10 mouse cellular contexts compared by ENCODE assay signal in the genomic region with DNA sequence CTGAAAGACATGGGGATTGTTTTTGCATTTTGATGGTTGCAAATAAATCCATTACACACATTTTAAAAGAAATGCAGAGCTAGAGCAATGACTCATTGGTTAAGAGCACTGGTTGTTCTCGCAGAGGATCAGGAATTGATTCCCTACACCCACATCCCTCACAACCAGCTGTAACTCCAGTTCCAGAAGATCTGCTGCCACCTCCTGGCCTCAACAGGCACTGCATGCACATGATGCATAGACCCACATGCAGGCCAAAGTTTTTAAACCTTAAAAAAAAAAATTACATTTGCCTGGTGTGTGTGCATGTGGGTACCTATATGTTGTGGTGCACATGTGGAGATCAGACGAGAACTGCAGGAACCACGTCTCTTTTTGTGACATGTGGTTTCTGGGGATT. TPM values are rescaled to one million over a fixed set of nuclear protein-coding genes. Genes with fewer than 3 reads are reported as not detected.
DNase-seq lines count a peak whose midpoint lies in the region; ATAC-seq and TF ChIP-seq lines count a peak whose summit lies in the region.
"Had no signal": no experiment of that assay in that cellular context is flagged by ENCODE, and none has a peak within 500 bp of the region (broad histone marks: within the 10 kb centered on the region; RNA-seq: fewer than 3 reads in every experiment).

No protein-coding gene starts in this region.

- no peaks in the 10 kb centered on the region for H3K36me3 ChIP-seq in liver, embryonic 13.5 days
- no peaks in the 10 kb centered on the region for H3K36me3 ChIP-seq in spleen, adult 2 months (ENCODE audit: control insufficient read depth, insufficient read depth, low read length)
- H3K36me3 ChIP-seq: embryonic facial prominence, embryonic 12.5 days; limb, embryonic 12.5 days had no signal

- DNase-seq in gastrocnemius, postnatal 10 days, result peak; percentile 34
- DNase-seq in gastrocnemius, postnatal 36 days, result no peak
- peak; percentile 10 for DNase-seq in ovary, postnatal 14 days (ENCODE audit: low spot score)
- DNase-seq in ovary, postnatal 10 days (ENCODE audit: low spot score), result no peak
- DNase-seq in c-Kit-positive CD71-positive TER-119-negative erythroid progenitor cells, embryonic 14.5 days (ENCODE audit: low read depth), result peak; percentile 30
- DNase-seq in liver, embryonic 13.5 days, result peak; percentile 38
- peak; percentile 7 to 28 for DNase-seq in spleen, adult 2 months (ENCODE audit: low read depth in 1 of 2, low spot score in 2 of 2)
- no peak for DNase-seq in heart, postnatal 36 days

- no peak overlapping the region for H3K9ac ChIP-seq in liver, embryonic 13.5 days
- H3K9ac ChIP-seq: embryonic facial prominence, embryonic 12.5 days; limb, embryonic 12.5 days had no signal

- no peak overlapping the region for H3K4me3 ChIP-seq in liver, embryonic 13.5 days (replicated peaks)
- H3K4me3 ChIP-seq in spleen, adult 2 months (ENCODE audit: extremely low read depth, insufficient read depth, insufficient read length), result no peak overlapping the region
- H3K4me3 ChIP-seq: embryonic facial prominence, embryonic 12.5 days; limb, embryonic 12.5 days had no signal

- H3K27ac ChIP-seq in liver, embryonic 13.5 days, result no peak overlapping the region
- H3K27ac ChIP-seq in spleen, adult 2 months (ENCODE audit: insufficient read depth, low read length), result no peak overlapping the region
- H3K27ac ChIP-seq: embryonic facial prominence, embryonic 12.5 days; limb, embryonic 12.5 days had no signal

- intact Hi-C loops in gastrocnemius, postnatal 36 days (cut with DNase I), result no loop called here
- intact Hi-C loops in heart, postnatal 36 days (cut with DNase I), result no loop called here

- no peaks in the 10 kb centered on the region for H3K9me3 ChIP-seq in liver, embryonic 13.5 days (replicated peaks)
- H3K9me3 ChIP-seq: embryonic facial prominence, embryonic 12.5 days had no signal

- TF ChIP-seq POLR2A in spleen, adult 2 months (IDR thresholded peaks at IDR 0.05; ENCODE audit: low read depth, low read length), result no peak

- no peak for ATAC-seq in liver, embryonic 13.5 days (ENCODE audit: low read depth)

- WGBS in liver, embryonic 13.5 days (ENCODE audit: insufficient replicate concordance), result 51% methylated on average over 3 of the region's 3 CpGs
- 66% methylated on average over 3 of the region's 3 CpGs for WGBS in spleen, adult 2 months

- no peak overlapping the region for H3K4me2 ChIP-seq in liver, embryonic 13.5 days
- H3K4me2 ChIP-seq: embryonic facial prominence, embryonic 12.5 days; limb, embryonic 12.5 days had no signal

- peaks cover 8% of the 10 kb centered on the region; the same call in 1 of the 2 replicates for H3K4me1 ChIP-seq in liver, embryonic 13.5 days (replicated peaks)
- no peaks in the 10 kb centered on the region for H3K4me1 ChIP-seq in spleen, adult 2 months (ENCODE audit: control insufficient read depth, insufficient read depth, insufficient read length)
- H3K4me1 ChIP-seq: embryonic facial prominence, embryonic 12.5 days; limb, embryonic 12.5 days had no signal

- no peaks in the 10 kb centered on the region for H3K27me3 ChIP-seq in liver, embryonic 13.5 days
- no peaks in the 10 kb centered on the region for H3K27me3 ChIP-seq in spleen, adult 2 months (ENCODE audit: control insufficient read depth, insufficient read depth, low read length)
- H3K27me3 ChIP-seq: embryonic facial prominence, embryonic 12.5 days had no signal

- peak; percentile 48; the same call in 1 of the 2 replicates for TF ChIP-seq CTCF in spleen, adult 2 months (IDR thresholded peaks at IDR 0.05; ENCODE audit: extremely low read depth, insufficient read depth, insufficient read length, insufficient replicate concordance)

RNA-seq across cellular contexts. Expression of a gene that starts 17.7 kb away (rescaled TPM):
- under 1 TPM in 1 of 2 experiments, not detected in 1; 0.32 TPM for total RNA-seq in gastrocnemius, postnatal 10 days (2021)
- total RNA-seq in gastrocnemius, postnatal 36 days (2021), result not detected
- polyA plus RNA-seq in liver, embryonic 13.5 days (2015; fragmentation: Nextera tagmentation; extraction: Ambion mirVana), result 5.2 and 5.7 TPM in 2 replicates
- 0.45 and 0.51 TPM in 2 replicates for polyA plus RNA-seq in spleen, adult 2 months (2012; rRNA removed)
- not detected for total RNA-seq in heart, postnatal 36 days (2021)
- polyA plus RNA-seq: embryonic facial prominence, embryonic 12.5 days; limb, embryonic 12.5 days had no signal

RNA-seq across cellular contexts. Expression of a gene that starts 20.0 kb away (rescaled TPM):
- 1 to 10 TPM; 3.2 to 4.0 TPM for total RNA-seq in gastrocnemius, postnatal 10 days (2021)
- 1 to 10 TPM; 1.1 to 1.2 TPM for total RNA-seq in gastrocnemius, postnatal 36 days (2021)
- 1.2 and 1.3 TPM in 2 replicates for polyA plus RNA-seq in liver, embryonic 13.5 days (2015; fragmentation: Nextera tagmentation; extraction: Ambion mirVana)
- 0.35 and 0.50 TPM in 2 replicates for polyA plus RNA-seq in spleen, adult 2 months (2012; rRNA removed)
- 1 to 10 TPM; 4.2 to 5.8 TPM for total RNA-seq in heart, postnatal 36 days (2021)
- polyA plus RNA-seq: embryonic facial prominence, embryonic 12.5 days; limb, embryonic 12.5 days had no signal

RNA-seq across cellular contexts. Expression of a gene that starts 45.9 kb away (rescaled TPM):
- 1 to 10 TPM; 5.1 to 5.8 TPM for total RNA-seq in gastrocnemius, postnatal 10 days (2021)
- total RNA-seq in gastrocnemius, postnatal 36 days (2021), result 1 to 10 TPM; 1.8 to 2.0 TPM
- 0.27 and 0.32 TPM in 2 replicates for polyA plus RNA-seq in liver, embryonic 13.5 days (2015; fragmentation: Nextera tagmentation; extraction: Ambion mirVana)
- polyA plus RNA-seq in spleen, adult 2 months (2012; rRNA removed), result 2.8 and 4.1 TPM in 2 replicates
- 1 to 10 TPM; 2.7 to 3.3 TPM for total RNA-seq in heart, postnatal 36 days (2021)
- polyA plus RNA-seq: limb, embryonic 12.5 days had no signal

RNA-seq across cellular contexts. Expression of a gene that starts 56.3 kb away (rescaled TPM):
- total RNA-seq in gastrocnemius, postnatal 10 days (2021), result under 1 TPM in 1 of 2 experiments, not detected in 1; 0.29 TPM
- not detected for total RNA-seq in gastrocnemius, postnatal 36 days (2021)
- polyA plus RNA-seq in liver, embryonic 13.5 days (2015; fragmentation: Nextera tagmentation; extraction: Ambion mirVana), result 1.4 and 1.8 TPM in 2 replicates
- polyA plus RNA-seq in spleen, adult 2 months (2012; rRNA removed), result 0.09 TPM in 1 of 2 replicates, not detected in the other
- not detected for total RNA-seq in heart, postnatal 36 days (2021)

Comparison
In these comparisons a context has a peak if more than half of its experiments do, and no peak if none do; other contexts are left out.
1. DNase-seq: peak in gastrocnemius, postnatal 10 days (single experiment), ovary, postnatal 14 days (single experiment), c-Kit-positive CD71-positive TER-119-negative erythroid progenitor cells, embryonic 14.5 days (single experiment), liver, embryonic 13.5 days (single experiment) and spleen, adult 2 months (2 of 2); none in gastrocnemius, postnatal 36 days (0 of 2), ovary, postnatal 10 days (single experiment) and heart, postnatal 36 days (0 of 2).